Mouse (Mus musculus) urinary bladder, postnatal 14 days (tissue): ENCODE measurements around the gene Clip4.

Source experiments
- DNase-seq: peaks from one replicate; pipeline ENCODE4 v3.0.0; 2021; ENCODE audit warnings: low spot score

The Clip4 gene

DNA sequence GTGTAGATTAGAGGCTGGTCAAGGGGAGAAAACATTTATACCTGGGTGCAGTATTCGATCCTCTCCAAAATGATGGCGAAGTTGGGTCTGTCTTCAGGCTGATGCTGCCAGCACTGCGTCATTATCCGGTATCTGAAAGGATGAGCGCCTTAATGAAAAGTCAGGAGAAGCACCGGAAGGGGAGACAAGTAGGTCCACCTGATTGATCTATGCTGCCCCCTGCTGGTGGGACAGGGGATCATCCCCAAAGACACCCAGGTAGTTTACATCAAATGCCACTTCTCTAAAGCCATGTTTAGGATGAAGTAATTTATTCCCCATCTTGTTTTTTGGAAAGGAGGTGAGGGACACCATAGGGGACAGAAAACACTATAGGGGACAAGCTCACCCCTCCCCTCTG, 105.8 kb downstream of the Clip4 start:
- DNase-seq, result peak; percentile 67

DNA sequence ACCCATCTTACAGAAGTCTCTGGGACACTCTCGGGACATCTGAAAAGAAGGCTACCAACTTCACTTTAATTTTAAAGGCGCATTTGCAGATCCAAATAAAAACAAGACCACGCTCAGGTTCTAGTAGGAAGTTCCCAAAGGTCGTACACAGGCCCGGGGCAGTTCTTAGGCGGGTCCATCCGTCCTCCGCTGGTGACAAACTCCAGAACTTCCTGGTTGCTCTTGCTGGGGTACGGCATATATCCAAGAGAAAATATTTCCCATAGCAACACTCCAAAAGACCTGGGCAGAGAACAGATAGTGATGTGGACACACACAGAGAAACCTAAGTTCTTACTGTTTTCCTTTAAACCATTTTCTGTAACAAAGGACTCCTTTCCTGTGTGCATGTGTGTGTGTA, 106.5 kb downstream of the Clip4 start:
- DNase-seq, result no peak

DNA sequence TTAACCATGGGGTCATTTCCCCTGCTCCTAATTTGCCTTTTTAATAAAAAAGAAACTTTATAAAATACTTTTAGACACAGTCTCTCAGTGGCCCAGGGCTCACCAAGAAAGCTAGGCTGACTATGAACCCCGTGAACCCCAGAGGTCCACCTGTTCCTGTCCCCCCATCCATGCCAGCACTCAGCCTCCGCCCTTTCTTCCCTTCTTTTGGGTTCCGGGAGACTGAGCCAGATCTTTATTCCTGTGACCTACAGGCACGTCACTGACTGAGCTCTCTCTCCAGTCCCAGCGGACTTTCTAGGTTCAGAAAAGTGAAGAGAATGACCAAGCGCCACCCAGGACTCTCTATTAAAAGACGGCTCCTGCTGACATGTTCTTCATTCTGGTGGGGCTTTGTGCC, 107.2 kb downstream of the Clip4 start:
- DNase-seq, result no peak

DNA sequence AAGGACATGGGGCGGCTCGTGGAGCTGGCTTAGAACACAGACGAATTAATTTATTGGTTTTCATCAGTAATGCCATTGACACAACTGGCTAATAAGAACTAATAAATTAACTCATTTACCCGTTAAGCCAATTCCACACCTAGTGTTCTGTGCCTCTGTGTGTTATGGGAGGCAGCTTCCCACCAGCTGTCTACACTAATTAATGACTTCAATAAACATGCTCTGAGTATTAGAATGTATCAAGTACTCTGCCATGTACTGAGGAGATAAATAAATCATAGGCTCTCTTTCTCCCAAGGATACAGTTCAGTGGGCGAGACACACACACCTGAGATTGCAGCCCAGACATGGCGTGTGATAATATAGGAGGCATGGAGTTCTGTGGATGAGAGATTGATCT, 113.1 kb downstream of the Clip4 start:
- no peak for DNase-seq

DNA sequence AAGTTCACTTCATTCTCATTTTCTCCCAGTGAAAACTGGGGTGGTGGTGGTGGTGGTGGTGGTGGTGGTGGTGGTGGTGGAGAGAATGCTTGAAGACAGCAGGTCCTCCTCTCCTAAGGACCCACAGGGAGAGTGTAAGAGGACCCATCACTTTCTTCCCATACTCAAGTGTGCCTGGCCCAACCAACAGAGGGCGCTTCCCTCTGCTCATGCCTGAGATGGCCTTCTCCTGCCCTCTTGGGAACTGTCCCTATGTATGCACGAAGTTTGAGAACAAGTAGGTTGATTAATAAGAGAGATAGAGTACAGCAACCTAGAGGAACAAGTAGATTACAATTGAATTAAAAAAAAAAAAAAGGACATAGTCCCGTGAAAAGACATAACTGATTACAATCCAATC, 140.8 kb downstream of the Clip4 start:
- peak; percentile 40 for DNase-seq

DNA sequence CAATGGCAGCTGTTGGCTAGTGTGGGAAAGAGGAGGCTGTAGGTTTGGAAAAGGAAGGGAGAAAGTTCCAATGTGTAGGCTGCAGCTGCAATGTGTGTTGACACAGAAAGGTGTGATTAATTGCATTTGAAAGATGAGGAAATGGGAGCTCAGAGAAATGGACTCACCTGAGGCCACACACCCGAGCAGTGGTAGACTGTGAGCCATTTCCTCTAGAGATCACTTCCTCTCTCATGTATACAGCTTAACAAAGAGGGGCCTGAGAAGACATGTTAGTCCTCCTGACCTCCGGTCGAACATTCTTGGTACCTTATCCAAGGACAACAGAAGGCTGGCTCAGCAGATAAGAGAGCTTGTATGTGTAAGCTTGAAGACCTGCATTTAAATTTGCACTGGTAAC, 144.9 kb downstream of the Clip4 start:
- DNase-seq, result no peak
